Mouse (Mus musculus) liver, adult (tissue): Measurements from ENCODE around the gene Disc1.

Source experiments
- GATA4 ChIP-seq: IDR thresholded peaks from 2 replicates; pipeline ENCODE4 v1.6.1; 2014; ENCODE audit warnings: mild to moderate bottlenecking, low read length; ENCODE audit not compliant: insufficient replicate concordance

Disc1 gene

GRCm38 (mm10) chr8:125271357-125271756, 217.4 kb downstream of the Disc1 start:
- TF ChIP-seq GATA4, result no peak

DNA sequence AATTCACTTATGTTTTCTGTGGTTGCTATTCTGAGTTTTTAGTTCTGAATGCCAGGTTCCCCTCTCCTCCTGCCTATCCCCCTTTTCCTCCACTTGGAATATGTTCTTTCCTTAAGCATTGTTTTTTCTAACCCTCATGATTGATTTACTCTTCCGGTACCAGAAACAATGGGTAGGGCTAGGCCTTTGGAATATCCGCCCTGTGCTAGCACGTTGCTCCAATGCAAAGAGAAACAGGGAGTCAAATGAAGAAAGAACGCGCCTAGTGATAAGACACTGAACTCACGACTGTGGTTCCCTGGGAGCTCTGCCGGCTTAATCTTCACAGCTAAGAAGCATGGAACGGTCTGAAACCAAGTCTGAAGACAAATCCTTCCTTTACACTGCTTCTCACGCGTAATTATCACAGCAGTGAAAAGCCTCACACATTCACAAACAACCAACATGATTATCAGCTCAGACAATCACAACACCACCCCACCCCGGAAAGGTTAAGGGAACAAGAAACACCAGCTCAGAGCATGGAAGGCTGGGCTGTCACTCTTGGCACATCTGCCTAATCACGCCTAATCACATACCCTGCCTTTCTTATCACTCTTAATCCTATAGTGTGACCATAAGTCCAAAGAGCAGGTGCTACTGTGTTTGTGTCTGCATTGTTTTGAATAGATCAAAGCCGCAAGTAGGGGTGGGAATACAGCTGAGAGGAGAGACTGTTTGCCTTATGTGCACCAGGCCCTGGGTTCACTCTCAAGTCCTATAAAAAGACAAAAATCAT, 218.3 kb downstream of the Disc1 start:
- TF ChIP-seq GATA4, result no peak

DNA sequence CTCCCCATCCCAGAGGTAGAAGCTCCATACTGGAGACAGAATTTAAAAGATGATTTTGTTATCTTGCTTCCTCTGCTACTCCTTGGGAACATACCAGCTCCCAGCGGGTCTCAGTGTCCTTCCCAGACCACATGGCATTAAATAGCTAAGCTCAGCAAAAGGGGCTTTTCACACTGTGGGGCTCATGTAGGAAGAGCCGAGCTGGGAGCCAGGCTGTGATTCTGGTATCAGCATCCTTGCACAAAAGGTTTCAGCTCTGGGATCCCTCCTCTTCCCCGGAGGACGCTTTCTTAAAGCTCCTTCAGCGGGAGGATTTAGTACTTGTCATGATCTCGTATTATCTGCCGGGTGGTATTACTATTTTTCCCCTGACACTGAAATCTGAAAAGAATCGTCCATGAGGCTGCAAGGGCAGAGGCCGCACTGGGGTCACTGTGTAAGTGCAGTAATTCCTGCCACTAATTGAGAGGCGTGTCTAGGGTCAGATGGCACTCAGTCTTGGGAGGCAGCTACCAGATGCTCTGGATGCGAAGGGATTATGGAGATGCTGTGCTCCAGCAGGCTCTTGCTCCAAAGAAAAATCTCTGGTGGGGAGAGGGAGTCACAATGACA, 223.2 kb downstream of the Disc1 start:
- TF ChIP-seq GATA4, result no peak

DNA sequence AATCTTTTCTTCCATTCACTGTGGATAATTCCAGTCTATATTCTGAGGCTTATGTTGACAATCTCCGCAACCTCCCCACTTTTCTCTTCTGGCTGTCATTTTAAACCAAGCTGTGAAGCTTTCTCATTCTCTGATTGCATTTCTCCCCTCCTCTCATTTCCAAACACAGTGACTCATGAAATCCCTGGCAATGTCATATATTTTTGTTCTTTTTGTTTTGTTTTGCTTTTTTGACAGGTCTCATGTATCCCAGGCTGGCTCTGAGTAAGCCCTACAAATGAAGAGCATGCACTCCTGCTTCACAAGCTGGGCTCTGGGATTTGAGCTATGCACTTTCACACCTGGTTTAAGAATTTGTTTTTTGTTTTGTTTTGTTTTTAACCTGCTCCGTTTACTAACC, 225.2 kb downstream of the Disc1 start:
- no peak for TF ChIP-seq GATA4

- TF ChIP-seq GATA4, result no peak
These were observed 225.9 kb downstream of the Disc1 start for GRCm38 (mm10) chr8:125279892-125280291.

- no peak for TF ChIP-seq GATA4
These were observed 228.5 kb downstream of the Disc1 start for GRCm38 (mm10) chr8:125282531-125282930.

GRCm38 (mm10) chr8:125283542-125283941, 229.5 kb downstream of the Disc1 start:
- TF ChIP-seq GATA4, result no peak

GRCm38 (mm10) chr8:125284875-125285274, 230.9 kb downstream of the Disc1 start:
- TF ChIP-seq GATA4, result no peak

DNA sequence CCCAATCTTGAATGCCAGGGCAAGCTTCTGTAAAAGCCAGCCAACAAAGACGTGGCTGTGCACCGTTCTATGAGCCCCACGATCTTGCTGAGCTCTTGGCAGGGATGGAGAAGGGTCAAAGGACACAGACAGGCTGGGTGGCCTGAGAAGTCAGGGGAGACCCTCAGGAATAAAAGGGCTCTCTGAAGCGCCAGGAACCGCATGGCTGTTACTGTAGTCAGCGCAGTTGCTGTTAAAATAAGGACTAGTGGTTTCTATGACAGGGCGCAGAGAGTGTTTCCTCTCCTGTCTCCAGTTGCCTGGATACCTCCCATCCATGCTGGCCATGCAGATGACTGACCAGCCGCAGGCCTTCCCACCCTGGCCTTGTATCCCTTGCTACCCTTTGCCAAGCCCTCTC, 231.4 kb downstream of the Disc1 start:
- no peak for TF ChIP-seq GATA4

- TF ChIP-seq GATA4, result no peak
These were observed 232.1 kb downstream of the Disc1 start for GRCm38 (mm10) chr8:125285966-125286681.

GRCm38 (mm10) chr8:125287311-125287710, 233.3 kb downstream of the Disc1 start:
- no peak for TF ChIP-seq GATA4

- no peak for TF ChIP-seq GATA4
These were observed 233.9 kb downstream of the Disc1 start for GRCm38 (mm10) chr8:125287841-125288341.

- no peak for TF ChIP-seq GATA4
These were observed 237.5 kb downstream of the Disc1 start for GRCm38 (mm10) chr8:125291506-125291905.

DNA sequence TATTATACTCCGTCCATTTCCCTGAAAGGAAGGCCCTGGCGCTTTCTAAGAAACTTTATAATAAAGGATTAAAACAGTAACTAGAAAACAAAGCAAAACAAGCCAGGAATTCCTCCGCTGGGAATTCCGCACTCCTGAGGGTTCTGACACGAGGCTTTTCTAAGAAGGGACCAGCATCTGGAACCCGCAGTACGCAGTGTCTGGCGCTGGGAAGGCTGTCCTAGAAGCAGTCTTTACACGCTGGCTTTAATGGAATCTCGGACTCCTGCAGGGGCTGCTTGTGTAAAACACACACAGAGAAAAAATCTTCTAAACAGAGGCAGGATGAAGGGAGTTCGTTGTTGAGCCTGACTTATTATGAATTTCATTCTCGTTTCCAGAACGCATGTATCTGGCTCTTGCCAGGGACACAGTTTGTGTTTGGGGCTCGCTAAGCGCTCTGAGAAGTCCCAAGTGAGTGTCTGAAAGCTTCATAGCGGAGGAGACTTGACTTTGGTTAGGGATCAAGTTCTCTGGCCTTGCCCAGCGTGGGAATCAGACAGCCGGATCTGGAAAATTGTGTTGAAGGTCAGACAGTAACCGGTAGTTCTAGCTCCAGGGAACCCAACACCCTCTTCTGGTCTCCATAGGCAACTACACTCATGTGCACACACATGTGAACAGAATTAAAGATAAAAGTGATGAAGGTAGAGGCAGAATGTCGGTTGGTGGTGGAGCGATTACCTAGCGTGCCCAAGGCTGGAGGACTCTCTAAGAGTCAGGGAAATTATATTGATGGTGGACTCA, 238.1 kb downstream of the Disc1 start:
- no peak for TF ChIP-seq GATA4
